Mouse (Mus musculus) thymus, postnatal 4 days (tissue): ENCODE measurements around the gene Runx3.

Experiments used
- DNase-seq: peaks from one replicate; pipeline ENCODE4 v3.0.0; 2021

The Runx3 gene

DNA sequence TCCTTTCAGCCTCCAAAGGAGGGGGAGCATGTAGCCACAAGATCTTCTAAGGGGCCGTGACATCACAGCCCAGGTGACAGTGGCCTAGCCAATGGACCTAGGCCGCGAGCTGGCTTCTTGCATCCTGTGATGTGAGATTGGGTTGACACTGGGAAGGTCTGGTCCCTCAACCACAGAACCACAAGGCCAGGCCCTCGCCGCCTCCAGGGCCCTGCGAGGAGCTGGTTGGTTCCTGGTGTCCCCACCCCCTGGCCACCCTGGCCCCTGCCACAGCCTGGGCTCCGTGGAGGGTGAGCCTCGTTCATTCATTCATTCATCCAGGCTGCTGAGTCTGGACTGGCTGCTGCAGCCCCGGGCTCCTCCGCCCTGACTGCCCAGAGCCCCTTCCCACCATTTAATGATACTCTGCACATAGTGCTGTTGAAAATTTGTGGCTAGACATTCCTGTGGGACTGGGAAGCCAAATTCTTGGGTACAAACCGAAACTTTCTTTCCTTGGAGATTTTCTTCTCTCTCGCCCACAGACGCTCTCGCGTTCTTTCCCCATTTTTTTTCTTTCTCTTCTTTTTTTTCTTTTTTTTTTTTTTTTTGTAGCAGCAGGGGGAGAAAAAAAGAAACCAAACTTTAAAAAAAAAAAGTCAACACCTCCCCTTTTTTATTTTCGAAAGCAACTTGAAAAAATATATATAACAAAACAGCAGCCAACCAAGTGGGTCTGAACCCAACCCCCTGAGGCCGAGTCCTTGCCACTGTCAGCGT, at the start of gene Runx3:
TSS of gene Runx3 (plus strand) at position 311 of the 759 bp plus-strand sequence.
- peak; percentile 77 for DNase-seq

DNA sequence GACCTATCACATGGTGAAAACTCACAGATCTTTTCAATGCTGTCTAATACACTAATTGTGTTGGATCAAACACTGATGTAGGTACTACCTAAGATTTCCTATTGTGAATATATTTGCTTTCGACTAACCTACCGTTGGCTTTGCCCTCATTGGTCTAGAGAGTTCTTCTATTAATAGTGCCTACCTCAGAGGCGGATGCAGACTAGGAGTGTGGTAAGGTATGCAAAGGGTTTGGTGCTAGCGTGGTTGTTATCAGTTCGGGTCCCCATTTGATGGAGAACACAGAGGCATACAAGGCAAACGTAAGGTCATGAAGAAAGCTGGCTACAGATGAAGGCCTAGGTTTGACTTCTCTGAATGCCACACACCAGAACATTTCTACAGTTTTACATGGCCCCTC, 47.8 kb upstream of the Runx3 start:
- DNase-seq, result no peak

DNA sequence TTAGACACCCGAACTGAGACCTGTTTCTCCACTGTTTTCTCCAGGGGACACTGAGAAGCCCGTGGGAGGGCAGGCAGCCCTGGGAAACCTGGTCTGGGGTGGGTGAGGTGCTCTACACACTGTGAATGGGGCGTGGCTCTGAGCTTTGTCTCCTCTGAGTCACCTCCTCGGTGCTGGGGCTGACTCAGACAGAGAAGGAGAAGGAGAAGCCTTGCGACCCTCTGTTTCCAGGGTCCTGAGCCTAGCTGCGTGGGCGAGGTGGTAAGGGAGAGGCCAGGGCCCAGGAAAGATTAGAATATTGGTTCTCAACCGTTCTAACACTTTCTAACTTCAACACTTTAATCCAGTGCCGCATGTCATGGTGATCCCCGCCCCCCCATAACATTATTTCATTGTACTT, 46.9 kb upstream of the Runx3 start:
- DNase-seq, result peak; percentile 57

DNA sequence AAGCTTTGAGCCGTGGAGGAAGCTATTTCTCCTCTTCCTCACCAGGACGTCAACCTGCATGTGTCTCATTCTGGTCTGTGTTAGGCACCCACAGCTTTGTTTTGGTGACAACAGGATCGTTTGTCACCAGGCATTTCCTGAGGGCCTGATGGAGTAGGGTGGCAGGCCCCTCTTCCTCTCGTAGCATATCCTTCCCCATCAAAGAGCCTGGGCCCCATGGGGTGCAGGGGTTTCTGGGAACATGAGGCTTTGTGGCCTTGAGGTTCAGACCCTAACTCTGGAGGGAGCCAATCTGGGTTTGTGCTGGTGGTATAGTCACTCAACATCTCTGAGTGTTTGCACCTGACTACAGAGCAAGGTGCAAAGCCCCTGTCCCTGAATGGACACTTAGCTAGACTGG, 45.8 kb upstream of the Runx3 start:
- DNase-seq, result peak; percentile 63

DNA sequence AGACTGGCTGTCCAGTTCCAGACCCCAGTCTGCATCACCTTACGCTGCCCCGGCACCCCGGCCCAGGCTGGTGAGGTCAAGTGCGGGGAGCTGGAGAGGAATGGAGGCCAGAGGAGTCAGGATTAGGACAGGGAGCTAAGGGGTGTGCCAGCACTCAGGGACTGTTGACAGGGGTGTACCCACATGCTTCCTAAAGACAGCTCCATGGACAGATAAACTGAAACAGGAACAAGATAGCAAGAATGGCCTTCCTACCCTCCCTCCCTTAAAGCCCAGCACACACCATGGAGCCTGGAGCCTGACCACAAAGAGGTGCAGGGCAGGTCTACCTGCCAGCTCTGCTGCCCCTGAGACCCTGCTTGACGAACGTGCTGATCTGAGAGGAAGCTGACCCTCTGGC, 45.1 kb upstream of the Runx3 start:
- DNase-seq, result no peak

DNA sequence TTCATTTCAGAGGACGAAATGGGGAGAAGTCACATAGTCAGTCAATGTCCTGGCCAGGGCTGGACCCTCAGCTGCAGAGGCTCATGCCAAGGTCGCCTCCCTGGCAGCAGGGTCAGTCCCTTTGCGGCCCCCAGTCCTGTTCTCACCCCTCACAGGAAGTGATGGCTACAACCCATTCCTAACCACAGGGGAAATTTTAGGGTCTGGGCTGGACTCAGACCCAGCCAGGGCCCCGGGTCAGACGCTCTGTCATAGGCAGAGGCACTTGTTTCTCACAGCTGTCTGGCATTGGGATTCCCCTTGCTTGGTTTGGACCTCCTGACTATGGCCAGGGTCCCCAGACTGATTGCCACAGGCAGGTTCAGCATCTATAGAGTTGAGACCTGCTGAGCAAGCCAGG, 43.8 kb upstream of the Runx3 start:
- DNase-seq, result no peak

DNA sequence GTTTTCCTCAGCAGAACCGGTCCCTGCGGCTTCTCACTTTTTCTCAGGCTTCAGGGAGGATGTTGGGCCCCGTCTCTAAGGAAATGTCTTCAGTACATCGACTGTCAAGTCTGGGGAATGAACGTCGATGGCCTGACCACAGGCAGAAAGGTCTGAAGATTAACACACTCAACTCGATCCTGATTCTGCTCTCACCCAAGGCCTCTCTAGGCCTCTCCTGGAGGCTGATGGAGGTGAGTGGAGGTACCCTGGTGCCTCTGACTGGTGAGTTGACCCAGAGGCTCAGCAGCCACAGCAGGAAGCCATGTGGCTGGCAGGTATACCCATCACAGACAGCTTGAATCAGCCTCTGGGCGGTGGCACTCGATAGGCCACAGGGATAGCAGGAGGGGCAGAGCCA, 43.3 kb upstream of the Runx3 start:
- DNase-seq, result peak; percentile 38

DNA sequence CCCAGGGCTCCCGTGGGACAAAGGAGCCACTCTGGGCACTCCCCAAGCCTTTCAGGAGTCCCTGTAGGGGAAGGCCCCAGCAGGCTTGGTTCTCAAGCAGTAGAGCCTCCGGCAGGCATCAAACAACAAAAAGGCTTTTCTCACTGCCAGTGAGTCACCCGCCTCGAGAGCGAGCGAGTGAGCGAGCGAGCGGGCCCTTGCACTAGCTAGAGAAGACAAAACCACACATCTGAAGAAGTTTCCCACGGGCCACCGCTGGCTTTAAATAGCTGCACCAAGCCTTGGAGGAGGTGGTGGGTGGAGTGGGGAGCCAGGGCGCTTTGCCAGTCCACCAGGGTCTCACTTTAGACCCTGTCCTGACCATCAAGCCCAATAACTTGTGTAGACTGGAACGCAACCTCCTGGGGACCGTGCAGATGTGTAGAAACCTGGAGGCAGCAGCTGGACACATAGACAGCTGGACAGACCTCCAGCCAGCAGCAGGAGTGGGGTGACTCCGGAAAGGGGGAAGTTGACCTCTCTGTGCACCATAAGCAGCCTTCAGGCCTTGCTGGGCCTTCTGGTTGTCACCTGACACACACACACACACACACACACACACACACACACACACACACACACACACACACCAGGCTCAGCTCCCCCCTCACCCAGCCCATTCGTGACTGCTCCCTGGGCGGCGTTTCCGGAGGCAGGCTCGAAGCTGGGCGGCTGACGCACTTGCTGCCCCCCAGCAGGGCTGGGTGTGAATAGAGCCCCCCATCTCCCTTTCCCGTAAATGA, 40.4 kb upstream of the Runx3 start:
- peak; percentile 82 for DNase-seq

DNA sequence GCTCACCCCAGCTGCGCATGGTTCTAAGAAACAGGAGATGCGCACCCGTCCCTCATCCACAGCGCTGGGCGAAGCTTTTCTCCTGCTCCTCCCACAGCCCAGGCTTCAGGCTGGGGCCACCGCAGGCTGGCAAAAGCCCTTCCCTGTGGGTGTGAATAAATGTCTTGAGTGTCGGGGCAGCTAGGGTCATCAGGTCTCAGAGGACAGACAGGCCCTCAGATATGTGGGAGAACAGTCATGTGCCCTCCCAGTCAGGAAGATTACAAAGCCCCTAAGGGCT, 39.9 kb upstream of the Runx3 start:
- DNase-seq, result no peak

DNA sequence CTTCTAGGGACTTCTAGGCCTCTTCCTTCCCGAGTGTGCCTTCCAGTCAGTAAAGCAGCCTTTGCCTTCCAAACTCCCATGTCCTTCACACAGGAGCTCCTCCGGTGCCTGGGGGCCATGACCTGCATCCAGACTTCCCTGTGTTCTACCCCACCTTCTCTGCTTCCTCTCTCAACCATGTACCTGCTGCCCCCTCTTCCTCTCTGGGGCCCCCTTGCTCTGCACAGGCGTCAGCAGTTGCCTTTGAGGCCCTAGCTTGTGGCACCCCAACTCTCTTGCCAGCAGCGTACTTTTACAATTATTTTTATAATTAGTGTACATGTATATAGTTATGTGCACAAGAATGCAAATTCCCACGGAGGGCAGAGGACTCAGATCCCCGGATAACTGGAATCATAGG, 37.4 kb upstream of the Runx3 start:
- DNase-seq, result peak; percentile 71

DNA sequence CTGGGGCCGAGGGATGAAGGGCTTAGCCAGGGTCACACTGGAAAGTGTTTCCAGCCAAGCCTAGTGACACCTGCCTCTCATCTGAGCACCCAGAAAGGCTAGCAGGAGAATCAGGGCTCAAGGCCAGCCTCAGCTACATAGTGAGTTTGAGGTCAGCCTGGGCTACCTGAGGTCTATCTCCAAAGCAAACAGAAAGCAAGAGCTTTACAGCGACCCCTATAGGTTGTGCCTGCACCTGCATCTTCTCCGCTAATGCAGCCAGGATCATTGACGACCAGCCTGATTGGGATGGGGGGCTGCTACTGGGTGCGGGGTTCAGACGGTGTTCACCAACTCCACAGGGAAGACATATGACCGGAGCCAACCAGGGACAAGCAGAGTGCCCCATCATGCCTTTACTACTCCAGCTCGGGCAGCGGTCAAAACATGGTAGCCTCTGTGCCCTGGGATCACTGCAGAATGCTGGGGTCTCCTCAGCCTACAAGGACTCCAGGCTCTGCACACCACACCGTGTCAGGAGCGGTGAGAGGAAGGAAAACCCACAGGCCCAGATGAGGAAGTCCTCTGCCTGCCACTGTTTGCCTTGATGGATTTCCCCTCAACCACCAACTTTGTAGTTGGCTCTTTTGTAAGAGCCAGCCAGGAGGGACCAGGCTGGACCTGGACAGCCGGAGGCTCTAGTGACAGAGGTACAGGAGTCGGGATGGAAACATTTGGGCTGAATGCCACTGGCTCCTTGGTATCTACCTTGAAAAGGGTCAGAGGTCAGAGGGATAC, 35.2 kb upstream of the Runx3 start:
- DNase-seq, result peak; percentile 53

DNA sequence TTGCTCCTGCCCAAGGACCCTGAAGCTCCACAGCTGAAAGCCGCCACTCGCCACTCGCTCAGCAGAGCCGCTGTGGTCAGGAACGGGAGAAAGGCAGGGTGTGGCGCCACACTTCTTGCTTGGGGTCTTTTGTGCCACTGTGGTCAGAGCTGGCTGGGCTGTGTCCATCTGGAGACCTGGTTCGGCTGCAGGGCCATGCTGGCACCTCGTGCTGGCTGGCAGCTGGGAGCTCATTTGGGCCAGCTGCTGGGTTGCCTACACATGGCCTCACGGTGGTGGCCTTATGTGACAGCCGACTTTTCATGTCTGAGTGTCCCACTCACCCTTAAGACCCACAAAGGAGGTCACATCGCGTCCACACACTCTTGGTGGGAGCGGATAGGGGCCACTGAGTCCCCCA, 29.8 kb upstream of the Runx3 start:
- no peak for DNase-seq

DNA sequence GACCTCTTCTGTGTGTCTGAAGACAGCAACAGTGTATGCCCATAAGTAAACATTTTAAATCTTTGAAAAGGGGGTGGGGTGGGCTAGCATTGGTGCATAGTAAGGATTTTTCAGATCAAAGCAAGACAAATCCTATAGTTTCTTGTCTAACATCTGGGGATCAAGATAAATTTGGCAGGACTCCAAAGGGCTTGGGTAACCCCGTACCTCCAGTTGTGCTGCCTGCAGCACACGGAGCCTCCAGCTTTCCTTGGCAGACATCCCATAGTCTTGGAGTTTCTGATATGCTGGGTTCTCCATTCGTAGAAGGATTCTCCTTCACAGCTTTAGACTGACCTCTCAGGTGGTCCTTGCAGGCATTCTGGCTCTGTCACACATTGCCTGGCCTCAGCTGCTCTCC, 27.6 kb upstream of the Runx3 start:
- DNase-seq, result no peak

DNA sequence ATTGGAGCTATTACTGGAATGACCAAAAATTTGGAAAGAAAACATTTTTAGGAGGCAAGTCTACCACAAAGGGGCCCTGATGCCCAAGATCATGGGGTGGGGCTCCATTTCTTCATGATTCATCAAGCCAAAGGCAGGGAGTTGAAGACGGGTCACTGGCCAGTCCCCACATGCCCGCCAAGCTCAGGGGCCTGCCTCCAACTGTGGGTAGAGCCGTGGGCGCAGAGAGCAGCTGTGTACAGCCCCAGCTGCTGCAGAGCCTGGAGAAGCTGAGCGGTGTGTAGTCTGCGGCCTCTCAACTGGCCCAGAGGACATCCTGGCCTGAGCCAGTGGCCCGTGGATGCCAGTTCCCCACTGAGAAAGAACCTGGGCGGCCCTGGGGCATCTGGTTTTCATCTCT, 24.8 kb upstream of the Runx3 start:
- DNase-seq, result no peak

DNA sequence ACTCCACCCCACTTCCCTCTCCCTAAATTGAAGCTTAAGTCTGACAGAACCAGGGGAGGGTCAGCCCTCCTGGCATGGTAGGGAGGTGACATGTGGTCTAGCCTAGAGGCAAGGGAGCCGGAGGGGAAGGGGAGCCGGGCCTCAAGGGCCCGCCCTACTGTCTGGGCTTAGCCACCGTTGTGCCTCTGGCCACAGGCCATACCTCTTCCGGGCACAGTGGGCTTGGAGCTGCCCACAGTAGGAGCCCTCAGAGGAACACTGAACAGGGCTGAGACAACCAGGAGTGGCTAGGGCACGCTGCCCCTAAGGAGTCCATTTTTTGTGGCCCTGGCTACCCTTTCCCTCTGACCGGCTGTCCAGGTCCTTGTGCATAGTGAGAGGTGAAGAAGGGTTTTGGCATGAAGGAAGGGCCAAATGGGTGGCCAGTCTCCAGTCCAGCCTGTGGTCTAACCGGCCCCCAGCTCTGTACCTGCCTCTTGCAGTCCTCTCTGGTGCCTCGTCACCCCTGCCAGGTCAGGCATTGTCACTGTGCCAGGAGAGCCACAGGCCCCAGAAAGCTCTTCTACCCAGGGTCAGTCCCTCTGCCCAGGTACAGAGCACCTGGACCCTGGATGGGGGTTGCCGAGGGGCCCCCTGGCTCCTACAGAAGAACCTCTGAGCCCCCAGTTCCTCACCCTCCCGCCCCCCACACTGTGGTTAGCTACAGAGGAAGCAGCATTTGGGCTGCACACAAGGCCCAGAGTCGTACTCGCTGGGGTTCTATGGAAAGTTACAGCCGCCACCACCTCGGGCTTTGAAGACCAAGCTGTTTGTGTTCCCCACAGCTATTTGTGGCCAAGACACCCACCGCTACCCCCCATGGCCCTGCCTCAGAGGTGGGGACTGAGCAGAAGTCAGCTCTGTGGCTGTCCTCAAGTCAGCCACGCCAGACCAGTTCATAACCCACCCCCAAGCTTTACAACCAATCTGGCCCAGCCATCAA, 22.3 kb upstream of the Runx3 start:
- DNase-seq, result peak; percentile 69

DNA sequence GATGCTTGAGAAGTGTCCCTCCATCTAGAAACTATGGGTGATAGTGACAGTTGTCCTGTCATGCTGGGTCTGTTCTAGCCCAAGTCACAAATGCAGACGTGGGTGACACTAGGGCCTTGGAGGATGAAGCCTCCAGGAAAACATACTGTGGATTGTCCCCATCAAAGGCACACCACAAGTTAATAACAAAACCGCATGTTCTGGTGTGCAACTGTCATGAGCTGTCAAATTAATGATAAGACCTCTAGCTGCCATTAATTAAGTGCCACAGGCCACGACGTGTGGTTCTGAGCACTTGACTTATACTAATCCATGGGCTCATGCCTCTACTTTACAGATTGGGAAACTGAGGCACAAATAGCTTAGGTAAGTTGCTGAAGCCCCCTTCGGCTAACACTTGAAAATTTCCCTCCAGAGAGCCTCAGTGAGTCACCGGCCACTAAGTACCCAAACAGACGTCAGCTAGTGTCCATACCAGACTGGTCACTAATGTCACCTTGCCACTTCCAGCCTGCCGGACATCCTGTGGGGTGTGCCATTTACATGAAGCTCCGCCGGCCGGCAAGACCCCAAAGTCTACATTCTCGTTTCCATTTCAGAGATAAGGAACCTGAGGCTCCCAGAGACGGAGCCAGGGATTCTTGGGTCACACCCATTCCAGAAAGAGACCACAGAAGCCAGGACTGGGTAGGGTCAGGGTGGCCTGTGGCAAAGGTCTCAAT, 18.3 kb upstream of the Runx3 start:
- DNase-seq, result no peak

DNA sequence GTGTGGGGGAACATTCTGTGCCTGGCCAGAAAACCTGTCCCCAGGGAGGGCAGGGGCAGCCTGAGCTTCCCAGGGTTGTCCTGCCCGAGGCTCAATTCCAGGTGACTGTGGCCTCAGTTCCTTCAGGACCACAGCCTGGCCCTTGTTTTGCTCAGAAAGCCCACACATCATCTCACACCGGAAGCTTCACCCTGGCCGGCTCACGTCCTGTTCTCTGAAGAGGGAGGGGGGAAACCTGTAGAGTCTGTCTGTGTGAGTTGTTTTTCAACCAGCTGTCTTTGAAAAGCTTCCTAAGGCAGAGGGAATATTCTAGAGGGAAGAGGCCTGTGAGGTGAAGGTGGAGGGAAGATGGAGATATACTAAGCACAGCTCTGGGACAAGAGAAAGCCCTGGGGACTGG, 17.7 kb upstream of the Runx3 start:
- peak; percentile 48 for DNase-seq

DNA sequence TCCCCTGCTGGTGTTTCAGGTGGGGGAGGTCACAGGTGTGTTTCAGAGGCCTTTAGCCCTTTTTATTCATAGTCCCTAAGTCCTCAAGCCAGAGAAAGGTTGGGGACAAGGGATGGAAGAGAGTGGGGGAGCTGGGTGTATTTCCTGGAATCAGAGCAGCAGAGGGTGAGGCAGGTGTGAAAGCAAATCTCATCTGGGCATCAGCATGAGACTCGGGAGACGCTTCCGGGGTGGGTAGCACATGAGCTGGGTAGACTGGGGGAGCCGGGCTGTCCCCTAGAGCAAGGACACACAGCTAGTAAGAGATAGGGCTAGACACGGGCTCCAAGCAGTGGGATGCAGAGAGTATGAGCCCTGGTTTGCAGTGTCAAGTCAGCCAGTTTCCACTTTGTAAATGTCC, 16.7 kb upstream of the Runx3 start:
- peak; percentile 58 for DNase-seq

DNA sequence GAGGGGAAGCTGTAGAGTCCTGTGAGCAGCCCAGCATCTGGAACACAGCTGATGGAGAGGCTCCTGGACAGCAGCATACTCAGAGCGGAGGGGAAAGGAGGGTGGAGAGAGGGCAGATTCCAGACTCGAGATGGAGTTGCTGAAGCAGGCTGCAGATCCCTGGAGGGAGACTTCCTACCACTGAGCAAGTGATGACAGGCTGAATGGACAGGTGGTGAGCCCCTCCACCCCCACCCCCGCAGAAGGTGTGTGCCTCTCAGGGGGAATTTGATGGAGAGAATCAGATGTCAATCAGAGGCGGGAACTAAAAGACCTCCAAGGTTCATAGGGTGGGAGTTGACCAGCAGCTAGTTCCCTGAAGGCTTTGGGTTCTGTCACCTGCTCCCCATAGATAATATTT, 13.5 kb upstream of the Runx3 start:
- no peak for DNase-seq

DNA sequence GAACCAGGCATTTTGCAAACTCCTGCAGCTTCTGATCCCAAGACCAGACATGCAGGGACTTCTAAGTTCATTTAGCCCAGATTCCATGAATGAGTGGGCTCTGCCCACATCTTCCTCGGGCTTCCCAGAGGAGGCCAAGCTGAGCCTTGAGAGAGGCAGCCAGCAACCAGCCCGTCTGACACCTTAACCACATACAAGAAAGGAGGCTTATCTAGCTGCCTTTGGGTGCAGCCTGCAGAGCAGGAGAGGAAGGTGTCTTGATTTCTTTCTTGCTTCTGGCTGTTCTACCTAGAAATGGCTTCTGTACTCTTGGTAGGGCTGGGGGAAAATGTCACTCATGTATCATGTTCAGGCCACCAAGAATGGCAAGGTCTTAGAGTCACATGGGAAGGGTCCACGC, 11.8 kb upstream of the Runx3 start:
- DNase-seq, result no peak

DNA sequence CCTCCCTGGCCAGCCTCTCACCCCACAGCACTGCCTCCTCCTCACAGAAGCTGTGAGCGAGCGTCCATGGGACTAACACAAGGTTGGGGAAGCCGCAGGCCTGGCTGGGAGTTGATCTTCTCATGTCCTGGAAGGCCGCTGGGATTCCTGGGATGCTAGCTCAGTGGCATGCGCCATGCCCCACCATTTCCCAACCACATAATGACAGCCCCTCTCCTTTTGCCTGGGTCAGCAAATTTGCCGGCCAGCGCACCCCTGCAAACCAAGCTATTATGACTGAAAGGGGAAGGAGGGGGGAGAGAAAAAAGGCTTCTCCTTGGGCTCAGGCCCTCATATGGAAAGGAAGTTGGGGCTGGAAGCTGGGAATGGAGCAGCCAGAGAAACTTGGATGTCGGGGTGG, 6.8 kb upstream of the Runx3 start:
- DNase-seq, result no peak

DNA sequence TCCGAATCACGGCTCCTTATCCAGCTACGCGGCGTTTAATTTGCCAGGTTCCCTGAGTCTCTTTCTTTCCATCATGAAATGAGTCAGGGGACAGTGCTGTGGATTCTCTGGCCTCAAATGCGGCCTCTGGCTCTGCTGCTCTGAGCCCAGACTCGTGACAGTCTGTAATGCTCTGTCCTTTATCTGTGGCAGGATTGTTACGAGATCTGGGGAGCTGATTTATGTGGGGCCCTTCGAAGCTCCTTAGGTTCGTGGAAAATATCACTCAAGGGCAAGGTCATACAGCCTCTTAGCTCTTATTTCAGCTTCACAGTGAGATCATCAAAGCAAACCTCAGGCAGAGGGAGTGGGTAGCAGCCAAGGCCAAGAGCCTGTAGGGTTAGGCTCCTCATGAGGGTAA, 6.2 kb upstream of the Runx3 start:
- no peak for DNase-seq
